Mouse (Mus musculus) ES-Bruce4 (cell line): ENCODE results near the gene Troap.

Experiments used
- CTCF ChIP-seq: IDR thresholded peaks from one replicate; pipeline ENCODE4 v1.8.1; 2011; ENCODE audit warnings: low read depth, low read length
- EP300 ChIP-seq: IDR thresholded peaks from 2 replicates; pipeline ENCODE4 v1.6.1; 2011; ENCODE audit warnings: low read depth, low read length; ENCODE audit not compliant: insufficient read depth
- POLR2A ChIP-seq: IDR thresholded peaks from one replicate; pipeline ENCODE4 v1.8.1; 2011; ENCODE audit warnings: low read length; ENCODE audit not compliant: insufficient read depth

GRCm38 (mm10) chr15:99126081-99126815 lies 51.9 kb downstream of the Troap start:
- TF ChIP-seq EP300 (no peak), POLR2A (no peak), CTCF (no peak)
